Mouse (Mus musculus): ENCODE measurements around the gene Dis3l. TPM values are rescaled to one million over a fixed set of nuclear protein-coding genes. Genes with fewer than 3 reads are reported as not detected.

Dis3l gene
- 10 to 100 TPM; 22.4 to 29.0 (median 24.4) TPM for total RNA-seq (2022)

GRCm38 (mm10) chr9:64341254-64341566 is at the start of gene Dis3l:
Dis3l (minus strand) TSS chr9:64341288.
- no peak for DNase-seq (ENCODE audit: low spot score in 2 of 2)

GRCm38 (mm10) chr9:64389576-64390292 is 48.6 kb upstream of the Dis3l start:
- no peak for DNase-seq (ENCODE audit: low spot score in 2 of 2)

GRCm38 (mm10) chr9:64386466-64387211 is 45.6 kb upstream of the Dis3l start:
- no peak for DNase-seq (ENCODE audit: low spot score in 2 of 2)

- DNase-seq (ENCODE audit: low spot score in 2 of 2): no peak
These were observed 44.7 kb upstream of the Dis3l start, which contains the start of gene Megf11 for GRCm38 (mm10) chr9:64385511-64386465. Megf11 (plus strand) TSS chr9:64385626.

GRCm38 (mm10) chr9:64383021-64383788 is 42.1 kb upstream of the Dis3l start:
- DNase-seq (ENCODE audit: low spot score in 2 of 2): no peak

GRCm38 (mm10) chr9:64376380-64376779 is 35.3 kb upstream of the Dis3l start:
- DNase-seq (ENCODE audit: low spot score in 2 of 2): no peak

- DNase-seq (ENCODE audit: low spot score in 2 of 2): no peak
These were observed 30.3 kb upstream of the Dis3l start for GRCm38 (mm10) chr9:64371305-64371819.

GRCm38 (mm10) chr9:64369871-64370270 is 28.8 kb upstream of the Dis3l start:
- no peak for DNase-seq (ENCODE audit: low spot score in 2 of 2)

GRCm38 (mm10) chr9:64361231-64361950 is 20.3 kb upstream of the Dis3l start:
- no peak for DNase-seq (ENCODE audit: low spot score in 2 of 2)

GRCm38 (mm10) chr9:64355627-64356026 is 14.5 kb upstream of the Dis3l start:
- no peak for DNase-seq (ENCODE audit: low spot score in 2 of 2)

GRCm38 (mm10) chr9:64351191-64351590 is 10.1 kb upstream of the Dis3l start:
- no peak for DNase-seq (ENCODE audit: low spot score in 2 of 2)

- DNase-seq (ENCODE audit: low spot score in 2 of 2): no peak
These were observed 8.4 kb upstream of the Dis3l start for GRCm38 (mm10) chr9:64349490-64349889.

- DNase-seq (ENCODE audit: low spot score in 2 of 2): no peak
These were observed 6.3 kb upstream of the Dis3l start for GRCm38 (mm10) chr9:64347377-64347776.

- no peak for DNase-seq (ENCODE audit: low spot score in 2 of 2)
These were observed 4.8 kb upstream of the Dis3l start for GRCm38 (mm10) chr9:64345931-64346330.

GRCm38 (mm10) chr9:64343656-64344055 is 2.6 kb upstream of the Dis3l start:
- no peak for DNase-seq (ENCODE audit: low spot score in 2 of 2)

- no peak for DNase-seq (ENCODE audit: low spot score in 2 of 2)
These were observed 583 bp upstream of the Dis3l start for GRCm38 (mm10) chr9:64341671-64342070.

GRCm38 (mm10) chr9:64340351-64341253 is 486 bp downstream of the Dis3l start:
- peak; percentile 40 to 61 for DNase-seq (ENCODE audit: low spot score in 2 of 2)

GRCm38 (mm10) chr9:64339361-64339760 is 1.7 kb downstream of the Dis3l start:
- DNase-seq (ENCODE audit: low spot score in 2 of 2): no peak

GRCm38 (mm10) chr9:64335825-64336224 is 5.3 kb downstream of the Dis3l start:
- no peak for DNase-seq (ENCODE audit: low spot score in 2 of 2)
